Mouse (Mus musculus): ENCODE data around the gene Stard9. TPM values are rescaled to one million over a fixed set of nuclear protein-coding genes. Genes with fewer than 3 reads are reported as not detected.
"Not testable (repeated sequence)": the region's sequence is repeated elsewhere in the genome, so short reads cannot be mapped to it uniquely, and the experiment has no call there.

Gene Stard9
- polyA plus RNA-seq, 1 experiment from 2014 or later, result 8.0 TPM

- no peaks in the 10 kb centered on the region for H3K27me3 ChIP-seq (ENCODE audit: control insufficient read depth, insufficient read depth, low read length)
- H3K27ac ChIP-seq (ENCODE audit: low read depth, low read length), result no peak overlapping the region
- no peaks in the 10 kb centered on the region for H3K9me3 ChIP-seq (ENCODE audit: control insufficient read depth, low read length)
- no peak for ATAC-seq (ENCODE audit: low FRiP score, low TSS enrichment)
- peaks cover 4% of the 10 kb centered on the region; the same call in 1 of the 2 replicates for H3K36me3 ChIP-seq (ENCODE audit: control insufficient read depth, insufficient read depth, low read length)
- no peak overlapping the region for H3K4me2 ChIP-seq (replicated peaks; ENCODE audit: low read depth, low read length)
- no peak overlapping the region for H3K4me3 ChIP-seq (ENCODE audit: low read length)
- no peak overlapping the region for H3K9ac ChIP-seq (ENCODE audit: low read depth, low read length)
- no peaks in the 10 kb centered on the region for H3K4me1 ChIP-seq (ENCODE audit: control insufficient read depth, insufficient read depth, low read length)
These were observed 33.8 kb downstream of the Stard9 start for GRCm38 (mm10) chr2:120662766-120663165.

GRCm38 (mm10) chr2:120663491-120664154, 34.7 kb downstream of the Stard9 start:
- H3K4me3 ChIP-seq (ENCODE audit: low read length), result no peak overlapping the region
- no peak for ATAC-seq (ENCODE audit: low FRiP score, low TSS enrichment)
- 65% methylated on average over 3 of the region's 3 CpGs for WGBS
- H3K27ac ChIP-seq (ENCODE audit: low read depth, low read length), result no peak overlapping the region
- no peak overlapping the region for H3K4me2 ChIP-seq (replicated peaks; ENCODE audit: low read depth, low read length)
- H3K27me3 ChIP-seq (ENCODE audit: control insufficient read depth, insufficient read depth, low read length), result no peaks in the 10 kb centered on the region
- H3K9ac ChIP-seq (ENCODE audit: low read depth, low read length), result no peak overlapping the region
- H3K4me1 ChIP-seq (ENCODE audit: control insufficient read depth, insufficient read depth, low read length), result no peaks in the 10 kb centered on the region
- no peaks in the 10 kb centered on the region for H3K9me3 ChIP-seq (ENCODE audit: control insufficient read depth, low read length)
- peaks cover 4% of the 10 kb centered on the region; the same call in 1 of the 2 replicates for H3K36me3 ChIP-seq (ENCODE audit: control insufficient read depth, insufficient read depth, low read length)

- Histone ChIP-seq H3K4me2 (replicated peaks; ENCODE audit: low read depth, low read length) (no peak overlapping the region), H3K36me3 (ENCODE audit: control insufficient read depth, insufficient read depth, low read length) (peaks cover 4% of the 10 kb centered on the region; the same call in 1 of the 2 replicates), H3K27me3 (ENCODE audit: control insufficient read depth, insufficient read depth, low read length) (no peaks in the 10 kb centered on the region), H3K9me3 (ENCODE audit: control insufficient read depth, low read length) (no peaks in the 10 kb centered on the region), H3K9ac (ENCODE audit: low read depth, low read length) (no peak overlapping the region), H3K4me3 (ENCODE audit: low read length) (no peak overlapping the region), H3K27ac (ENCODE audit: low read depth, low read length) (no peak overlapping the region), H3K4me1 (ENCODE audit: control insufficient read depth, insufficient read depth, low read length) (no peaks in the 10 kb centered on the region)
- WGBS, result 76% methylated on average over 2 of the region's 2 CpGs
- no peak for ATAC-seq (ENCODE audit: low FRiP score, low TSS enrichment)
These were observed 38.5 kb downstream of the Stard9 start for GRCm38 (mm10) chr2:120667446-120667845.

GRCm38 (mm10) chr2:120670253-120670652, 41.3 kb downstream of the Stard9 start:
- Histone ChIP-seq H3K36me3 (ENCODE audit: control insufficient read depth, insufficient read depth, low read length) (peaks cover 4% of the 10 kb centered on the region; the same call in 1 of the 2 replicates), H3K27ac (ENCODE audit: low read depth, low read length) (no peak overlapping the region), H3K4me3 (ENCODE audit: low read length) (no peak overlapping the region), H3K9me3 (ENCODE audit: control insufficient read depth, low read length) (no peaks in the 10 kb centered on the region), H3K4me2 (replicated peaks; ENCODE audit: low read depth, low read length) (no peak overlapping the region), H3K27me3 (ENCODE audit: control insufficient read depth, insufficient read depth, low read length) (no peaks in the 10 kb centered on the region), H3K4me1 (ENCODE audit: control insufficient read depth, insufficient read depth, low read length) (no peaks in the 10 kb centered on the region), H3K9ac (ENCODE audit: low read depth, low read length) (no peak overlapping the region)
- 88% methylated on average over 2 of the region's 2 CpGs for WGBS
- no peak for ATAC-seq (ENCODE audit: low FRiP score, low TSS enrichment)

- H3K9me3 ChIP-seq (ENCODE audit: control insufficient read depth, low read length); H3K4me2 ChIP-seq (replicated peaks; ENCODE audit: low read depth, low read length); H3K9ac ChIP-seq (ENCODE audit: low read depth, low read length); H3K27ac ChIP-seq (ENCODE audit: low read depth, low read length); H3K27me3 ChIP-seq (ENCODE audit: control insufficient read depth, insufficient read depth, low read length); H3K4me1 ChIP-seq (ENCODE audit: control insufficient read depth, insufficient read depth, low read length); H3K36me3 ChIP-seq (ENCODE audit: control insufficient read depth, insufficient read depth, low read length); ATAC-seq (ENCODE audit: low FRiP score, low TSS enrichment); H3K4me3 ChIP-seq (ENCODE audit: low read length): not testable (repeated sequence)
- 87% methylated on average over 7 of the region's 7 CpGs for WGBS
These were observed 52.2 kb downstream of the Stard9 start for GRCm38 (mm10) chr2:120681151-120681550.

- 80% methylated on average over 5 of the region's 5 CpGs for WGBS
- Histone ChIP-seq H3K4me1 (ENCODE audit: control insufficient read depth, insufficient read depth, low read length) (no peaks in the 10 kb centered on the region), H3K4me3 (ENCODE audit: low read length) (no peak overlapping the region), H3K9ac (ENCODE audit: low read depth, low read length) (no peak overlapping the region), H3K4me2 (replicated peaks; ENCODE audit: low read depth, low read length) (no peak overlapping the region), H3K27me3 (ENCODE audit: control insufficient read depth, insufficient read depth, low read length) (no peaks in the 10 kb centered on the region), H3K9me3 (ENCODE audit: control insufficient read depth, low read length) (no peaks in the 10 kb centered on the region), H3K36me3 (ENCODE audit: control insufficient read depth, insufficient read depth, low read length) (peaks cover 9% of the 10 kb centered on the region; the same call in 1 of the 2 replicates), H3K27ac (ENCODE audit: low read depth, low read length) (no peak overlapping the region)
- ATAC-seq (ENCODE audit: low FRiP score, low TSS enrichment), result no peak
These were observed 68.8 kb downstream of the Stard9 start for GRCm38 (mm10) chr2:120697767-120698166.

GRCm38 (mm10) chr2:120700379-120700885, 71.5 kb downstream of the Stard9 start:
- 89% methylated on average over 3 of the region's 3 CpGs for WGBS

GRCm38 (mm10) chr2:120702675-120703074, 73.8 kb downstream of the Stard9 start:
- no peaks in the 10 kb centered on the region for H3K27me3 ChIP-seq (ENCODE audit: control insufficient read depth, insufficient read depth, low read length)
- H3K4me1 ChIP-seq (ENCODE audit: control insufficient read depth, insufficient read depth, low read length), result no peaks in the 10 kb centered on the region
- no peaks in the 10 kb centered on the region for H3K9me3 ChIP-seq (ENCODE audit: control insufficient read depth, low read length)
- no peaks in the 10 kb centered on the region for H3K36me3 ChIP-seq (ENCODE audit: control insufficient read depth, insufficient read depth, low read length)
- 74% methylated on average over 5 of the region's 5 CpGs for WGBS
- no peak for ATAC-seq (ENCODE audit: low FRiP score, low TSS enrichment)
- H3K4me3 ChIP-seq (ENCODE audit: low read length), result no peak overlapping the region
- H3K4me2 ChIP-seq (replicated peaks; ENCODE audit: low read depth, low read length), result no peak overlapping the region
- H3K9ac ChIP-seq (ENCODE audit: low read depth, low read length), result no peak overlapping the region
- H3K27ac ChIP-seq (ENCODE audit: low read depth, low read length), result no peak overlapping the region

More at GRCm38 (mm10) chr2:120700379-120700885, 71.5 kb downstream of the Stard9 start:
- Histone ChIP-seq H3K4me2 (replicated peaks; ENCODE audit: low read depth, low read length) (no peak overlapping the region), H3K27ac (ENCODE audit: low read depth, low read length) (no peak overlapping the region), H3K4me1 (ENCODE audit: control insufficient read depth, insufficient read depth, low read length) (no peaks in the 10 kb centered on the region), H3K9me3 (ENCODE audit: control insufficient read depth, low read length) (no peaks in the 10 kb centered on the region), H3K9ac (ENCODE audit: low read depth, low read length) (no peak overlapping the region), H3K4me3 (ENCODE audit: low read length) (no peak overlapping the region), H3K27me3 (ENCODE audit: control insufficient read depth, insufficient read depth, low read length) (no peaks in the 10 kb centered on the region), H3K36me3 (ENCODE audit: control insufficient read depth, insufficient read depth, low read length) (peaks cover 9% of the 10 kb centered on the region; the same call in 1 of the 2 replicates)
- ATAC-seq (ENCODE audit: low FRiP score, low TSS enrichment), result no peak

- H3K27ac ChIP-seq (ENCODE audit: low read depth, low read length), result no peak overlapping the region
- H3K27me3 ChIP-seq (ENCODE audit: control insufficient read depth, insufficient read depth, low read length), result no peaks in the 10 kb centered on the region
- H3K4me3 ChIP-seq (ENCODE audit: low read length), result no peak overlapping the region
- H3K9ac ChIP-seq (ENCODE audit: low read depth, low read length), result no peak overlapping the region
- H3K4me1 ChIP-seq (ENCODE audit: control insufficient read depth, insufficient read depth, low read length), result no peaks in the 10 kb centered on the region
- H3K9me3 ChIP-seq (ENCODE audit: control insufficient read depth, low read length), result no peaks in the 10 kb centered on the region
- no peak for ATAC-seq (ENCODE audit: low FRiP score, low TSS enrichment)
- H3K36me3 ChIP-seq (ENCODE audit: control insufficient read depth, insufficient read depth, low read length), result no peaks in the 10 kb centered on the region
- H3K4me2 ChIP-seq (replicated peaks; ENCODE audit: low read depth, low read length), result no peak overlapping the region
These were observed 78.1 kb downstream of the Stard9 start for GRCm38 (mm10) chr2:120707041-120707440.
